Mouse (Mus musculus) Patski (cell line): ENCODE data around the gene Fam167b. TPM values are rescaled to one million over a fixed set of nuclear protein-coding genes. Genes with fewer than 3 reads are reported as not detected.
A peak's percentile ranks its signal among the peaks of the same experiment; 100 is the strongest.

Experiments used
- ATAC-seq: fragments of 100-300 bp; one replicate; pipeline ENCODE4 v1.8.0; 2021
- CTCF ChIA-PET: fragments of 350-600 bp; sonication (Branson Sonifier 250); formaldehyde crosslinking; loops from one replicate; lab custom pipeline; 2022; ENCODE audit warnings: inconsistent platforms; lab: Charles Lee
- POLR2A ChIA-PET: fragments of 350-600 bp; sonication (Branson Sonifier 250); formaldehyde crosslinking; loops from one replicate; lab custom pipeline; 2022; ENCODE audit warnings: antibody characterized with exemption, inconsistent platforms; lab: Charles Lee
- DNase-seq: peaks from one replicate; pipeline ENCODE4 v3.0.0-alpha.2; 2011; ENCODE audit warnings: low read depth, low spot score
- H3K27me3 ChIP-seq: fragments of 371-371 bp; one replicate; pipeline ENCODE4 v1.5.1; 2021
- CTCF ChIP-seq: fragments of 100-300 bp; IDR thresholded peaks from one replicate; pipeline ENCODE4 v1.5.1; 2021
- in situ Hi-C: fragments of 300-500 bp; cut with MboI; formaldehyde crosslinking; loops from 3 replicates; pipeline ENCODE4 v1.11.1; 2018; ENCODE audit warnings: low pct_unique_long_range_greater_than_20kb, mixed read lengths
- polyA plus RNA-seq: library from polyadenylated mRNA; unstranded; gene quantifications from one replicate; pipeline ENCODE4 v1.2.3, GENCODE M21; 2021

Gene Fam167b
- polyA plus RNA-seq, 1 experiment from 2014 or later: not detected

- ATAC-seq (no peak), DNase-seq (no peak)
- POLR2A ChIA-PET: interaction anchor here (0.7 to 1.0 kb wide), 2 partner anchors 8 to 11 kb away, joined by 3 read pairs; no protein-coding TSS in a partner anchor
- in situ Hi-C loops: no loop called here
- CTCF ChIA-PET: interaction anchor here (0.9 to 2.6 kb wide), 15 partner anchors 10 to 154 kb away, joined by 3 to 19 read pairs (median 4); partner anchors contain the start of genes Fam167b and Lck
- H3K27me3 ChIP-seq: no peaks in the 10 kb centered on the region
- TF ChIP-seq CTCF: no peak
These were observed 30.8 kb upstream of the Fam167b start for GRCm38 (mm10) chr4:129609139-129609631.

- no peaks in the 10 kb centered on the region for H3K27me3 ChIP-seq
- POLR2A ChIA-PET: interaction anchor here (0.7 to 1.0 kb wide), 2 partner anchors 8 to 12 kb away, joined by 3 read pairs; no protein-coding TSS in a partner anchor
- in situ Hi-C loops: no loop called here
These were observed 30.2 kb upstream of the Fam167b start for GRCm38 (mm10) chr4:129608426-129609025.

GRCm38 (mm10) chr4:129600233-129601158, 22.1 kb upstream of the Fam167b start, which contains the start of the genes Eif3i and Tmem234:
Gene Eif3i, minus strand, starts transcription at chr4:129600648.
Gene Tmem234, plus strand, starts transcription at chr4:129600668.
- no peak for DNase-seq
- ATAC-seq: peak; percentile 67
- TF ChIP-seq CTCF: no peak
- in situ Hi-C loops: no loop called here
- ChIA-PET POLR2A (interaction anchor here (1.6 kb wide), 1 partner anchor 16 kb away, joined by 6 read pairs; no protein-coding TSS in a partner anchor), CTCF (interaction anchor here (0.9 to 1.3 kb wide), 3 partner anchors 8 to 23 kb away, joined by 3 to 5 read pairs (median 3); no protein-coding TSS in a partner anchor)
- no peaks in the 10 kb centered on the region for H3K27me3 ChIP-seq

More at GRCm38 (mm10) chr4:129608426-129609025, 30.2 kb upstream of the Fam167b start:
- CTCF ChIA-PET: interaction anchor here (0.7 to 2.6 kb wide), 18 partner anchors 8 to 153 kb away, joined by 3 to 19 read pairs (median 4); partner anchors contain the start of genes Fam167b, Hdac1 and Lck
- no peak for TF ChIP-seq CTCF
- peak; percentile 65 for ATAC-seq
- no peak for DNase-seq

GRCm38 (mm10) chr4:129588865-129589264, 10.5 kb upstream of the Fam167b start:
- ATAC-seq (no peak), DNase-seq (no peak)
- POLR2A ChIA-PET: no interaction called here
- in situ Hi-C loops: loop anchor here (5.0 kb wide), 1 partner anchor 47 kb away; the partner anchor contains the start of gene Hdac1
- TF ChIP-seq CTCF: no peak
- no peaks in the 10 kb centered on the region for H3K27me3 ChIP-seq
- CTCF ChIA-PET: no interaction called here

GRCm38 (mm10) chr4:129586943-129587342, 8.6 kb upstream of the Fam167b start:
- CTCF ChIA-PET: interaction anchor here (1.3 kb wide), 1 partner anchor 12 kb away, joined by 6 read pairs; no protein-coding TSS in a partner anchor
- in situ Hi-C loops: loop anchor here (5.0 kb wide), 1 partner anchor 45 kb away; the partner anchor contains the start of gene Hdac1
- ATAC-seq: no peak
- DNase-seq: no peak
- no peaks in the 10 kb centered on the region for H3K27me3 ChIP-seq
- POLR2A ChIA-PET: interaction anchor here (0.7 kb wide), 1 partner anchor 217 kb away, joined by 3 read pairs; no protein-coding TSS in a partner anchor
- TF ChIP-seq CTCF: no peak

- POLR2A ChIA-PET: no interaction called here
- in situ Hi-C loops: loop anchor here (5.0 kb wide), 1 partner anchor 43 kb away; the partner anchor contains the start of gene Hdac1
- CTCF ChIA-PET: interaction anchor here (1.3 kb wide), 2 partner anchors 8 to 13 kb away, joined by 5 to 6 read pairs; no protein-coding TSS in a partner anchor
- TF ChIP-seq CTCF: no peak
- no peak for ATAC-seq
- DNase-seq: no peak
- no peaks in the 10 kb centered on the region for H3K27me3 ChIP-seq
These were observed 7.4 kb upstream of the Fam167b start for GRCm38 (mm10) chr4:129585773-129586172.

GRCm38 (mm10) chr4:129584884-129585608, 6.7 kb upstream of the Fam167b start:
- H3K27me3 ChIP-seq: no peaks in the 10 kb centered on the region
- TF ChIP-seq CTCF: peak; percentile 78
- in situ Hi-C loops: loop anchor here (5.0 kb wide), 1 partner anchor 43 kb away; the partner anchor contains the start of gene Hdac1
- DNase-seq (no peak), ATAC-seq (no peak)
- ChIA-PET POLR2A (interaction anchor here (0.9 kb wide), 1 partner anchor 16 kb away, joined by 6 read pairs; the partner anchor contains the start of genes Eif3i and Tmem234), CTCF (interaction anchor here (0.9 to 1.3 kb wide), 3 partner anchors 8 to 24 kb away, joined by 3 to 5 read pairs (median 4); no protein-coding TSS in a partner anchor)

- in situ Hi-C loops: no loop called here
- ChIA-PET CTCF (interaction anchor here (0.9 to 1.0 kb wide), 2 partner anchors 15 to 25 kb away, joined by 3 to 4 read pairs; no protein-coding TSS in a partner anchor), POLR2A (interaction anchor here (0.9 kb wide), 1 partner anchor 17 kb away, joined by 6 read pairs; the partner anchor contains the start of genes Eif3i and Tmem234)
- H3K27me3 ChIP-seq: no peaks in the 10 kb centered on the region
- DNase-seq (no peak), ATAC-seq (no peak)
- no peak for TF ChIP-seq CTCF
These were observed 6.0 kb upstream of the Fam167b start for GRCm38 (mm10) chr4:129584370-129584769.

GRCm38 (mm10) chr4:129582251-129582650, 3.9 kb upstream of the Fam167b start:
- ATAC-seq (no peak), DNase-seq (no peak)
- CTCF ChIA-PET: interaction anchor here (1.7 kb wide), 1 partner anchor 27 kb away, joined by 5 read pairs; no protein-coding TSS in a partner anchor
- POLR2A ChIA-PET: no interaction called here
- H3K27me3 ChIP-seq: no peaks in the 10 kb centered on the region
- in situ Hi-C loops: no loop called here
- TF ChIP-seq CTCF: no peak
